Mouse (Mus musculus) MEL (cell line): ENCODE results near the gene Pgc. TPM values are rescaled to one million over a fixed set of nuclear protein-coding genes. Genes with fewer than 3 reads are reported as not detected.

Experiments
- DNase-seq: peaks from one replicate; pipeline ENCODE4 v3.0.0; 2011; ENCODE audit warnings: low read depth, low spot score
- H3K27ac ChIP-seq: 2 replicates; pipeline ENCODE4 v1.5.1; 2012; ENCODE audit warnings: low read depth, mild to moderate bottlenecking, control low read depth, low read length, moderate library complexity; ENCODE audit not compliant: control insufficient read depth
- H3K27me3 ChIP-seq, 2 experiments: fragments of 150-350 bp in 1 of 2; sonication (generic) in 1 of 2; 2 replicates each; pipeline ENCODE4 v1.6.1; 2012; ENCODE audit warnings: low read length in 2 of 2, mild to moderate bottlenecking in 2 of 2, improper control_type of control experiment in 1 of 2, moderate library complexity in 1 of 2; ENCODE audit not compliant: insufficient read depth in 2 of 2, control insufficient read depth in 1 of 2
- H3K36me3 ChIP-seq, 2 experiments: 2 replicates each; pipeline ENCODE4 v1.6.1; 2012 to 2014; ENCODE audit warnings: low read length in 2 of 2, improper control_type of control experiment in 1 of 2, inconsistent platforms in 1 of 2, mild to moderate bottlenecking in 1 of 2; ENCODE audit not compliant: insufficient read depth in 2 of 2, control insufficient read depth in 1 of 2
- H3K4me1 ChIP-seq, 2 experiments: fragments of 150-350 bp in 1 of 2; sonication (generic) in 1 of 2; 2 replicates each; pipeline ENCODE4 v1.6.1; 2012; ENCODE audit warnings: low read length in 2 of 2, improper control_type of control experiment in 1 of 2, mild to moderate bottlenecking in 1 of 2; ENCODE audit not compliant: insufficient read depth in 2 of 2, control insufficient read depth in 1 of 2
- H3K4me3 ChIP-seq, 2 experiments: fragments of 150-350 bp in 1 of 2; sonication (generic) in 1 of 2; 2 replicates each; pipeline ENCODE4 v1.5.1; 2012; ENCODE audit warnings: low read depth in 2 of 2, low read length in 2 of 2, mild to moderate bottlenecking in 2 of 2, moderate library complexity in 2 of 2, control low read depth in 1 of 2, improper control_type of control experiment in 1 of 2; ENCODE audit not compliant: control insufficient read depth in 1 of 2, insufficient read depth in 1 of 2
- H3K79me2 ChIP-seq: 2 replicates; pipeline ENCODE4 v1.6.1; 2012; ENCODE audit warnings: mild to moderate bottlenecking, low read length, moderate library complexity; ENCODE audit not compliant: control insufficient read depth, poor library complexity, insufficient read depth
- H3K9ac ChIP-seq: 2 replicates; pipeline ENCODE4 v1.6.1; 2012; ENCODE audit warnings: low read depth, mild to moderate bottlenecking, control low read depth, low read length, moderate library complexity; ENCODE audit not compliant: control insufficient read depth, poor library complexity, severe bottlenecking
- H3K9me3 ChIP-seq: fragments of 150-350 bp; sonication (generic); replicated peaks from 2 replicates; pipeline ENCODE4 v1.6.1; 2012; ENCODE audit warnings: mild to moderate bottlenecking, low read length, improper control_type of control experiment, moderate library complexity; ENCODE audit not compliant: insufficient read depth
- CHD1 ChIP-seq: IDR thresholded peaks from 2 replicates; pipeline ENCODE4 v1.6.1; 2012; ENCODE audit warnings: low read depth, mild to moderate bottlenecking, inconsistent platforms, low read length, improper control_type of control experiment
- CTCF ChIP-seq, 3 experiments: IDR thresholded peaks in 2 of 3; conservative IDR thresholded peaks in 1 of 3; 2 replicates each; pipeline ENCODE4 v1.5.1; 2011 to 2012; ENCODE audit warnings: low read length in 3 of 3, low read depth in 2 of 3, mild to moderate bottlenecking in 2 of 3, improper control_type of control experiment in 1 of 3, inconsistent platforms in 1 of 3, mixed read lengths in 1 of 3, moderate library complexity in 1 of 3; ENCODE audit not compliant: control insufficient read depth in 1 of 3, insufficient read depth in 1 of 3, poor library complexity in 1 of 3, severe bottlenecking in 1 of 3
- ETS1 ChIP-seq: IDR thresholded peaks from 2 replicates; pipeline ENCODE4 v1.6.1; 2012; ENCODE audit warnings: low read depth, mild to moderate bottlenecking, inconsistent platforms, low read length, improper control_type of control experiment, moderate library complexity
- JUND ChIP-seq: IDR thresholded peaks from 2 replicates; pipeline ENCODE4 v1.6.1; 2011; ENCODE audit warnings: low read depth, mild to moderate bottlenecking, improper control_type of control experiment, low read length
- KAT2A ChIP-seq: conservative IDR thresholded peaks from 2 replicates; pipeline ENCODE4 v1.6.1; 2012; ENCODE audit warnings: low read depth, low read length, improper control_type of control experiment, inconsistent platforms
- MAFK ChIP-seq: IDR thresholded peaks from 2 replicates; pipeline ENCODE4 v1.6.1; 2011; ENCODE audit warnings: low read depth, mild to moderate bottlenecking, low read length, improper control_type of control experiment, borderline replicate concordance
- MAX ChIP-seq: IDR thresholded peaks from 2 replicates; pipeline ENCODE4 v1.6.1; 2011; ENCODE audit warnings: low read length, improper control_type of control experiment
- MXI1 ChIP-seq: IDR thresholded peaks from 2 replicates; pipeline ENCODE4 v1.6.1; 2011; ENCODE audit warnings: mild to moderate bottlenecking, low read depth, low read length, improper control_type of control experiment
- POLR2AphosphoS2 ChIP-seq: IDR thresholded peaks from 2 replicates; pipeline ENCODE4 v1.6.1; 2011; ENCODE audit warnings: low read length, improper control_type of control experiment
- SMC3 ChIP-seq: IDR thresholded peaks from 2 replicates; pipeline ENCODE4 v1.6.1; 2011; ENCODE audit warnings: low read depth, low read length, improper control_type of control experiment
- TAL1 ChIP-seq: IDR thresholded peaks from 2 replicates; pipeline ENCODE4 v1.6.1; 2012; ENCODE audit warnings: mild to moderate bottlenecking, inconsistent platforms, low read length, moderate library complexity, mixed read lengths
- TBP ChIP-seq: IDR thresholded peaks from 2 replicates; pipeline ENCODE4 v1.8.0; 2011; ENCODE audit warnings: low read depth, low read length, improper control_type of control experiment
- UBTF ChIP-seq: IDR thresholded peaks from 2 replicates; pipeline ENCODE4 v1.6.1; 2012; ENCODE audit warnings: low read depth, mild to moderate bottlenecking, inconsistent platforms, low read length, improper control_type of control experiment, moderate library complexity, borderline replicate concordance; ENCODE audit not compliant: insufficient read depth
- USF1 ChIP-seq: IDR thresholded peaks from 2 replicates; pipeline ENCODE4 v1.6.1; 2014; ENCODE audit warnings: low read depth, mild to moderate bottlenecking, inconsistent platforms, low read length, improper control_type of control experiment, moderate library complexity
- polyA plus RNA-seq, 2 experiments: library from polyadenylated mRNA; stranded (reverse) in 1 of 2; unstranded in 1 of 2; fragments of >175 nt in 1 of 2; fragments of >200 nt in 1 of 2; gene quantifications; 2 replicates each; pipeline versions ENCODE4 v1.2.1 to v1.2.4; 2012; ENCODE audit warnings: low replicate concordance in 2 of 2, low read depth in 1 of 2; ENCODE audit not compliant: insufficient read length in 2 of 2, insufficient read depth in 1 of 2, missing spikeins in 1 of 2
- total RNA-seq: library from RNA; depleted of rRNA; stranded (reverse); fragments of 300-350 nt; gene quantifications from 2 replicates; pipeline ENCODE4 v1.2.3, GENCODE M21; 2012

Gene Pgc
- total and polyA plus RNA-seq, 3 experiments = not detected

DNA sequence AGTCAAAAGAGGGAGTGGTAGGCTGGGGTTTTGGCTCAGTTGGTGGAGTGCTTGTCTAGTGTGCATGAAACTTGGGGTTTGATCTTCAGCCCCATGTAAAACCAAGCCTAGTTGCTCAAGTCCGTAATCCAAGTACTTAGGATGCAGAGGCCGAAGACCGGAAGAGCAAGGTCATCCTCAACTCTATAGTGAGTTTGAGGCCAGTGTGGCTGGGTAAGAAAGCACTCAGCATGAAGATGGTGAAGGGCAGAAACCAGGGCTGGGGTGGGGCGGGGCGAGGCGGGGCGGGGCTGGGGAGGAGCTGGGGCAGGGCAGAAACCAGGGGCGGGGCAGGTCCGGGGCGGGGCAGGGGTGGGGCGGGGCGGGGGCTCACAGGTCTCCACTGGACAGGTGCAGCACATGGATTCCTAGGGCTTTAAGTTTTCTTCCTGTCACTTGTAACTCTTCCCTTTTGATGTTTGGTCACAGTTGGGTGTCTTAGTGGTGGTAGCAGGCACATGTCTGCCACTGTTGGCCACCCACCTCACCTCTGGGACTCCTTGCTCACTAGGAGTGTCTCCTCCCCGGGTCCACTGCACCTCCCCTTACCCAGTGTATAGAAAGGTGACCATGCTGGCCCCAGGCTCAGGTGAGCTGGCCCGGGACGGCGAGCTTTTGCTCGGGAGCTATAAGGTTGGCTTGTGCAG is 41.0 kb downstream of the Pgc start:
- Histone ChIP-seq H3K27me3 (no peaks in the 10 kb centered on the region), H3K4me3 (no peak overlapping the region), H3K27ac (peak overlapping the region; percentile 60), H3K9me3 (no peaks in the 10 kb centered on the region), H3K9ac (no peak overlapping the region), H3K79me2 (no peaks in the 10 kb centered on the region), H3K4me1 (peaks cover 18 to 25% of the 10 kb centered on the region in 2 experiments), H3K36me3 (peaks cover 0 to 16% of the 10 kb centered on the region in 2 experiments; a peak in 2 of 4 replicates)
- peak; percentile 51 for DNase-seq
- TF ChIP-seq MAFK (no peak), SMC3 (no peak), MAX (0 out of 2 replicates have a peak, but pooled peaks have one; percentile 16), USF1 (no peak), MXI1 (no peak)

DNA sequence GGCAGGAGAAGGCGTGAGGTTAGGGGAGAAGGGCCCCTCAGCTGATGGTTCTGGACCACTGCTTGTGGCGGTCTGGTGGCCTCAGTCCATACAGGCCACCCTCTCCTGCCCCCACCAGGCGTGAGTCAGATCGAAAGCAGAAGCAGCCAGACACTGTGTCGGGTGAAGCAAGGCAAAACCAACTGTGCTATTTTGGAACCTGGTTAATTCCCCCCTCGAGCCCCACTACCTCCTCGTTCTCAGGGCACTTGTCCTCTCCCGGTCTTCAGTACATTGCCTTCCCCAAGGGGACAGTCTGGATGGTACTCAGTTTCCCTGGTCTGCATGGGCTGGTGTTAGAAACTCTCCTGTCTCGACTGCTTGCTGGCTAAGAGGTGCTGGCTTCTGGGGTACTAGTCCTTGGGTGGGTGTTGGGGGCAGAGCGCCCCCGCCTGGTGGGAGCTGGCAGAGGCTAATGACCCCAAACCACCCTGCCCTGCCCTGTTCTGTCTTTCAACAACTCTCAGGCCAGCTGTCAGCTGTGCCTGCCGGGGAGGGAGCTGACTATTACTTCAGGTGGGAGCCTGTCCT is 42.1 kb downstream of the Pgc start:
- Histone ChIP-seq H3K79me2 (no peaks in the 10 kb centered on the region), H3K9ac (no peak overlapping the region), H3K4me3 (no peak overlapping the region), H3K27ac (no peak overlapping the region), H3K27me3 (no peaks in the 10 kb centered on the region), H3K36me3 (peaks cover 0 to 16% of the 10 kb centered on the region in 2 experiments; a peak in 2 of 4 replicates), H3K4me1 (peaks cover 18 to 25% of the 10 kb centered on the region in 2 experiments), H3K9me3 (no peaks in the 10 kb centered on the region)
- DNase-seq = no peak
- TF ChIP-seq CTCF (IDR thresholded peaks at IDR 0.05 in 2 of 3, conservative IDR thresholded peaks at IDR 0.05 in 1 of 3; ENCODE audit: control insufficient read depth in 1 of 3, insufficient read depth in 1 of 3, low read depth in 2 of 3, low read length in 3 of 3, poor library complexity in 1 of 3, severe bottlenecking in 1 of 3) (peak; percentile 27 to 57 (median 27); a peak in 5 of 6 replicates), ETS1 (no peak)

- Histone ChIP-seq H3K4me3 (no peak overlapping the region), H3K79me2 (no peaks in the 10 kb centered on the region), H3K36me3 (peaks cover 0 to 16% of the 10 kb centered on the region in 2 experiments; a peak in 2 of 4 replicates), H3K9ac (no peak overlapping the region), H3K9me3 (no peaks in the 10 kb centered on the region), H3K27ac (no peak overlapping the region), H3K4me1 (peaks cover 18 to 25% of the 10 kb centered on the region in 2 experiments), H3K27me3 (no peaks in the 10 kb centered on the region)
- TF ChIP-seq TBP (no peak), MAX (no peak), UBTF (no peak), JUND (no peak), CHD1 (no peak), KAT2A (no peak), TAL1 (no peak), POLR2AphosphoS2 (no peak)
- DNase-seq = no peak
Measured at GRCm38 (mm10) chr17:47769389-47770299, 43.0 kb downstream of the Pgc start.
